Mouse (Mus musculus): ENCODE results near the gene U2af1. TPM values are rescaled to one million over a fixed set of nuclear protein-coding genes. Genes with fewer than 3 reads are reported as not detected.

Gene U2af1
- total RNA-seq, 2 experiments from 2014 or later: 115 to 118 TPM

DNA sequence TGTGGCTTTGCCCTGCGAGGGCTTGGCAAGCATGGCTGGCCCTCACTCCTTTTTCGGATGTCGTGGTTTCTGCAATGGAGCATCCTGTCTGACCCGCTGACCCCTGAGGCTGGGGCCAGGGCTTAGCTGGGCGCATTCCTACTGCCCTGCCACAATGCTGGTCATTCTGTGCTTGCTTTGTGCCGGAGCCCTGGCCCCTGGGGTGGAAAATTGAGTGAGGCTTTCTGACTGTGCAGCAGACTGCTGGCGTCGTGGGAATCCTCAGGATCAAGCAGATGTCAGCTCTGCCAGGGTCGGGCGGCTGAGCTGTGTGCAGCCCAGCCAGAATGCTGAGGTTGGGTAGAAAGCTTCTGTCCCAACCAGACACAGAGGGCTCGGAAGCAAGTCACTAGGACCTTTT, 11.5 kb upstream of the U2af1 start:
- DNase-seq (ENCODE audit: extremely low spot score in 1 of 2, low spot score in 2 of 2): no peak
- intact Hi-C loops (cut with DNase I): no loop called here

GRCm38 (mm10) chr17:31668306-31668705, 9.6 kb upstream of the U2af1 start:
- no peak for DNase-seq (ENCODE audit: extremely low spot score in 1 of 2, low spot score in 2 of 2)
- intact Hi-C loops (cut with DNase I): loop anchor here (10.0 kb wide), 1 partner anchor 344 kb away; no protein-coding TSS in a partner anchor

- peak; percentile 64 to 89 for DNase-seq (ENCODE audit: extremely low spot score in 1 of 2, low spot score in 2 of 2)
- intact Hi-C loops (cut with DNase I): loop anchor here (10.0 kb wide), 1 partner anchor 340 kb away; no protein-coding TSS in a partner anchor
Observed at GRCm38 (mm10) chr17:31664760-31665159, 6.1 kb upstream of the U2af1 start.

GRCm38 (mm10) chr17:31662855-31663254, 4.2 kb upstream of the U2af1 start:
- intact Hi-C loops (cut with DNase I): loop anchor here (10.0 kb wide), 1 partner anchor 338 kb away; no protein-coding TSS in a partner anchor
- DNase-seq (ENCODE audit: extremely low spot score in 1 of 2, low spot score in 2 of 2): no peak

GRCm38 (mm10) chr17:31660661-31661250, 2.1 kb upstream of the U2af1 start:
- intact Hi-C loops (cut with DNase I): loop anchor here (10.0 kb wide), 1 partner anchor 336 kb away; no protein-coding TSS in a partner anchor
- DNase-seq (ENCODE audit: extremely low spot score in 1 of 2, low spot score in 2 of 2): peak; percentile 66 to 68

- intact Hi-C loops (cut with DNase I): loop anchor here (2.0 kb wide), 1 partner anchor 137 kb away; the partner anchor contains the start of gene Ndufv3
- no peak for DNase-seq (ENCODE audit: extremely low spot score in 1 of 2, low spot score in 2 of 2)
Observed at GRCm38 (mm10) chr17:31658136-31658467, 590 bp downstream of the U2af1 start.

- intact Hi-C loops (cut with DNase I): no loop called here
- no peak for DNase-seq (ENCODE audit: extremely low spot score in 1 of 2, low spot score in 2 of 2)
Observed at GRCm38 (mm10) chr17:31657141-31657983, 1.3 kb downstream of the U2af1 start.

DNA sequence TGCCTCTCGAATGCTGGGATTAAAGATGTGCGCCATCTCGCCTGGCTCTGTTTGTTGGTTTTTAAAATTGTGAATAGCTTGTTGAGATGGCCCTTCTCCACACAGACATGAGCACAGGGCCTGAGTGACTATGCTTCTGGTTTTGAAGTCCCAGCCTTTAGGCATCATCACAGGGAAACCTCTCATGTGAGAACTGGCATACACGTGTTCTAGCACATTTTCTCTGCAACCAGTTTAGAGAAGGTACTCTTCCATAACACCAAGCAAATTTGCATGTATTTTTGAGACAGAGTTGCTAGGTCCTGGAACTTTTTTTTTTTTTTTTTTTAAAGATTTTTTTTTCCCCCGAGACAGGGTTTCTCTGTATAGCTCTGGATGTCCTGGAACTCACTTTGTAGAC, 2.0 kb downstream of the U2af1 start:
- intact Hi-C loops (cut with DNase I): no loop called here
- DNase-seq (ENCODE audit: extremely low spot score in 1 of 2, low spot score in 2 of 2): no peak

GRCm38 (mm10) chr17:31655366-31655765, 3.3 kb downstream of the U2af1 start:
- intact Hi-C loops (cut with DNase I): no loop called here
- DNase-seq (ENCODE audit: extremely low spot score in 1 of 2, low spot score in 2 of 2): no peak

GRCm38 (mm10) chr17:31653277-31653676, 5.4 kb downstream of the U2af1 start:
- intact Hi-C loops (cut with DNase I): loop anchor here (5.0 kb wide), 1 partner anchor 141 kb away; no protein-coding TSS in a partner anchor

GRCm38 (mm10) chr17:31652152-31652551, 6.5 kb downstream of the U2af1 start:
- DNase-seq (ENCODE audit: extremely low spot score in 1 of 2, low spot score in 2 of 2): no peak
- intact Hi-C loops (cut with DNase I): loop anchor here (5.0 kb wide), 1 partner anchor 140 kb away; no protein-coding TSS in a partner anchor

More at GRCm38 (mm10) chr17:31653277-31653676, 5.4 kb downstream of the U2af1 start:
- DNase-seq (ENCODE audit: extremely low spot score in 1 of 2, low spot score in 2 of 2): no peak

DNA sequence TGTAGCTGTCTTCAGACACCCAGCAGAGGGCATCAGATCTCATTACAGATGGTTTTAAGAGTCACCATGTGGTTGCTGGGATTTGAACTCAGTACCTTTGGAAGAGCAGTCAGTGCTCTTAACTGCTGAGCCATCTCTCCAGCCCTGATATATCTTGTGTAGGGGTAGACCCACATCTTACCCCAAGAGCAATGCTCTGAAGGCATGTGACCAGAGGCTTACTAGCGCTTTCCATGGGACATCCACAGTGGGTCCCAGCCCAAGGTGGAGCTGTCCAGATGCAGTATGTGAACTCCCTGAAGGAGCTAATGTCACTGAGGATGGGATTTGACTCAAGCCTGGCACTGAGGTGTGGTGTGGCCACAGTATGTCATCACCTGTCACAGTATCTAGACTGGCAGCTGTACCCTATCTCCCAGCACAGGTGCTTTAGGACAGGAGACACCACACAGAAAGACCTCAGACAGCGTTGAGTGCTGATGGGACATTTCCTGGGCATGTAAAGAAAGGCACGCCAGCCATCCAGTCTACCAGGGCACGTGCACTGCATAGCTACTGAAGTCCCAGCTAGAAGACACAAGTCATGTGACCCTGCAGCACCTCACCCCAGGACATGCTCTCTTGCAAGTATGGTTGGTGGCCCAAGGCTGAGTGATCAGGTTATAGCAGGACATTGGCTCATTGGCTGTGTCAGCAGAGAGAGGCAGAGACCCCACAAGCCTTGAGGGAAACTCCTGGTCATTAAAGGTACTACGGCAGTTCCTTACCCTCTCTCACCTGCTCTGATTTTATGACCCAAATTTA, 12.3 kb downstream of the U2af1 start:
- no peak for DNase-seq (ENCODE audit: extremely low spot score in 1 of 2, low spot score in 2 of 2)
- intact Hi-C loops (cut with DNase I): no loop called here

DNA sequence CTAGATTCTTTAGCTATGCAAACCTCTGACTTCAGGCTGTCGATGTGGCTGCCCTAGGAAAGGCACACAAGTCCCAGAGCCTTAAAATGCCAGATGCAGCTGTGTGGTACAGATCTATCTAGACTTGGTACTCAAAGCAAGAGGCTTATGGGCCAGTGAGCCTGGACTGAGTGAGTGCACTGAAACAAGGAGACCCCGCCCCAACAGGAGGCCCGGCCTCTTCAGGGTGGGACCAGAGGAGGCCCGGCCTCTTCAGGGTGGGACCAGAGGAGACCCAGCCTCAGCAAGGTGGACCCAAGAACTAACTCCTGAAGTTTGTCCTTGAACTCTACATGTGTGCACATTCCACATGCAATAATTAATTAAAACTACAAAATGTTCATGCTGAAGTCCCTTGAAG, 15.8 kb downstream of the U2af1 start:
- intact Hi-C loops (cut with DNase I): no loop called here

GRCm38 (mm10) chr17:31642331-31642730, 16.4 kb downstream of the U2af1 start:
- intact Hi-C loops (cut with DNase I): no loop called here

More for the DNA sequence above, 15.8 kb downstream of the U2af1 start:
- no peak for DNase-seq (ENCODE audit: extremely low spot score in 1 of 2, low spot score in 2 of 2)

GRCm38 (mm10) chr17:31639651-31640050, 19.0 kb downstream of the U2af1 start:
- peak in 1 of 2 experiments; percentile 40 for DNase-seq (ENCODE audit: extremely low spot score in 1 of 2, low spot score in 2 of 2)
- intact Hi-C loops (cut with DNase I): loop anchor here (5.0 kb wide), 1 partner anchor 67 kb away; no protein-coding TSS in a partner anchor

More at GRCm38 (mm10) chr17:31642331-31642730, 16.4 kb downstream of the U2af1 start:
- DNase-seq (ENCODE audit: extremely low spot score in 1 of 2, low spot score in 2 of 2): no peak

- DNase-seq (ENCODE audit: extremely low spot score in 1 of 2, low spot score in 2 of 2): peak; percentile 77 to 87
- intact Hi-C loops (cut with DNase I): loop anchor here (5.0 kb wide), 1 partner anchor 66 kb away; no protein-coding TSS in a partner anchor
Observed at GRCm38 (mm10) chr17:31637866-31638570, 20.7 kb downstream of the U2af1 start.

DNA sequence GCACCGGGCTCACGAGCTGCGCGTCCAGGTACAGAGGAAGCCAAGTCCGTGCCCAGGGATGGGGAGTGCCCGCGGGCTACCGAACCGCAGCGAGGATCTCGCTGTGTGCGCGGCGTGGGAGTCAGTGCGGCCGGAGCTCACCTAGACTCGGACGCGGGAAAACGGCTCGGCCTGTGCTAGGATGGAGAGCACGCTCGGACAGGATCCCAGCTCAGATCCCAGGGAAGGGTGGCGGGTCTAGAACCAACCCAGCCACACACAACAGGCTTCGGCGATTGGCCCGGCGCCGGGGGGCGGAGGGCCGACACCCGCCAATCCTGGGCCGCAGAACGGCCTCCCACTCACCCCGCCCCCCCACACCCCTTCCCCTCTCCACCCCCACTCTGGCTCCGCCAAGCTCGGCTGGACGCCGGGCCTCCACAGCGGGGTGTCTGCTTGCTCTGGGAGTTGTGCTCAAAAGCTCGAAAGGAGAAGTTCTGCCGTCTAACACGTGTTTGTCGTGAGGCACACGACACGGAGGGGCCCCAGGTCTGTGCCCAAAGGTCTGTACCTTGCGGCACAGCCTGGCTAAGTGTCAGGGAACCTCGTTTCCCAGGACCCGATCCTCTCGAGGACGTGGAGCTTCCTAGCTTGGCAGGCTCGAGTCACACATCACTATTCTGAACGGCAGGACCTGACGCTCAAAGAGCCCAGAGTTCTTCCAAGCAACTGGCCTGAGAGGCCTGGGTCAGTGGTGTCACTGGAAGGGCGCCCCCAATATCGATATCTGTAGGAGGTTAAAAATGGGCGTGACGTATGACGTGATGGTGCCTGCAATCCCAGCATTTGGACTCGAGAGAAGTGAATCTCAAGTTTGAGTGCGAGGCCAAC, 21.5 kb downstream of the U2af1 start, which contains the start of gene Cbs:
Gene Cbs (minus strand): TSS at position 297 of the 870 bp plus-strand sequence.
- intact Hi-C loops (cut with DNase I): loop anchor here (5.0 kb wide), 1 partner anchor 65 kb away; no protein-coding TSS in a partner anchor
- DNase-seq (ENCODE audit: extremely low spot score in 1 of 2, low spot score in 2 of 2): peak; percentile 42 to 87
